ENCODE assay signal across 8 mouse cellular contexts in the genomic region with DNA sequence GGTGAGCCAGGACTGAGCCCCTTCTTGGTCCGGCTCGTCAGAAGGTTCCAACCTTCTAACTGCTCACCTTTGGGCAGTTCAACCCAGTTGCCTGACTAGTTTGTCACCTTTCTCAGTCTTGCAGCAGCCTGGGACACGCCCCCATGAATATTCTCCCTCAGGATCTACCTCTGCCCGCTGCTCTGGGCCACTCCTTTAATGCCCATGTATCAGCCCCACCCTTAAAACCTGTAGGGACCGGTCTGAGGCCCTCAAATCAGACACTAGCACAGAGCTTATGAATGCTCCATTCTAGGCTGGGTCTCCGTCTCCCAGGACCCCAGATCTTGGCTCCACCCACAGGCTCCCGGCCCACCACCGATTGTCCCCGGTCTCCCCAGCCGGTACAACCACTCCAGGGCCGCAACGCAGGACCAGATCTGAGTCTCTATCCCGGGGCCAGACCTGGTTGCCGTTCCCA. TPM values are rescaled to one million over a fixed set of nuclear protein-coding genes. Genes with fewer than 3 reads are reported as not detected.
DNase-seq lines count a peak whose midpoint lies in the region; ATAC-seq and TF ChIP-seq lines count a peak whose summit lies in the region.

No protein-coding gene starts in this region.

- peak overlapping the region; percentile 66 for H3K9ac ChIP-seq in limb, embryonic 12.5 days (replicated peaks)
- H3K9ac ChIP-seq in neural tube, embryonic 12.5 days = peak overlapping the region; percentile 69

- DNase-seq in testis, postnatal 14 days (ENCODE audit: low spot score) = no peak
- DNase-seq in forebrain, embryonic 10.5 days (ENCODE audit: extremely low spot score, low spot score) = no peak
- no peak for DNase-seq in adrenal gland, adult (ENCODE audit: inconsistent age in 2 of 2, low spot score in 1 of 2)
- DNase-seq in left cerebral cortex, adult 18-20 months (ENCODE audit: low spot score in 2 of 2) = no peak

- H3K27me3 ChIP-seq in testis, adult 2 months (ENCODE audit: control insufficient read depth, insufficient read depth, low read length) = no peaks in the 10 kb centered on the region
- no peaks in the 10 kb centered on the region for H3K27me3 ChIP-seq in forebrain, embryonic 10.5 days (ENCODE audit: poor library complexity, severe bottlenecking)
- no peaks in the 10 kb centered on the region for H3K27me3 ChIP-seq in limb, embryonic 12.5 days
- H3K27me3 ChIP-seq in neural tube, embryonic 12.5 days (replicated peaks) = no peaks in the 10 kb centered on the region

- no peak for TF ChIP-seq POLR2A in testis, adult 2 months (IDR thresholded peaks at IDR 0.05; ENCODE audit: control insufficient read depth, low read depth, low read length)

- no peaks in the 10 kb centered on the region for H3K9me3 ChIP-seq in forebrain, embryonic 10.5 days
- no peaks in the 10 kb centered on the region for H3K9me3 ChIP-seq in limb, embryonic 12.5 days
- no peaks in the 10 kb centered on the region for H3K9me3 ChIP-seq in neural tube, embryonic 12.5 days

- H3K36me3 ChIP-seq in testis, adult 2 months (ENCODE audit: control insufficient read depth, insufficient read depth, low read length) = peaks cover 4% of the 10 kb centered on the region
- peaks cover 52% of the 10 kb centered on the region for H3K36me3 ChIP-seq in forebrain, embryonic 10.5 days (replicated peaks)
- H3K36me3 ChIP-seq in limb, embryonic 12.5 days = peaks cover 48% of the 10 kb centered on the region
- peaks cover 42% of the 10 kb centered on the region for H3K36me3 ChIP-seq in neural tube, embryonic 12.5 days

- H3K4me1 ChIP-seq in testis, adult 2 months (ENCODE audit: control insufficient read depth, insufficient read depth, low read length) = peaks cover 23% of the 10 kb centered on the region
- peaks cover 60% of the 10 kb centered on the region for H3K4me1 ChIP-seq in forebrain, embryonic 10.5 days
- peaks cover 41% of the 10 kb centered on the region for H3K4me1 ChIP-seq in limb, embryonic 12.5 days (replicated peaks)
- H3K4me1 ChIP-seq in neural tube, embryonic 12.5 days = peaks cover 45% of the 10 kb centered on the region

- peak overlapping the region; percentile 75 for H3K27ac ChIP-seq in testis, adult 2 months (ENCODE audit: control insufficient read depth, insufficient read depth, low read depth, low read length)
- peak overlapping the region; percentile 90 for H3K27ac ChIP-seq in forebrain, embryonic 10.5 days
- H3K27ac ChIP-seq in limb, embryonic 12.5 days = peak overlapping the region; percentile 62
- H3K27ac ChIP-seq in neural tube, embryonic 12.5 days = no peak overlapping the region

- peak overlapping the region; percentile 94 for H3K4me2 ChIP-seq in limb, embryonic 12.5 days
- peak overlapping the region; percentile 93 for H3K4me2 ChIP-seq in neural tube, embryonic 12.5 days (replicated peaks)

- no peak; the same call in 1 of the 2 replicates for ATAC-seq in limb, embryonic 12.5 days (ENCODE audit: insufficient number of reproducible peaks, insufficient read depth, low FRiP score, low TSS enrichment, low read depth)
- ATAC-seq in neural tube, embryonic 12.5 days (ENCODE audit: low FRiP score, low read depth) = peak; percentile 17; the same call in 1 of the 2 replicates
- no peak for ATAC-seq in megakaryocyte progenitor cell, adult 5-6 weeks (replicated peaks; ENCODE audit: poor library complexity)

- TF ChIP-seq CTCF in testis, adult 2 months (IDR thresholded peaks at IDR 0.05; ENCODE audit: control insufficient read depth, insufficient read depth, insufficient replicate concordance, low read depth, low read length) = no peak

- H3K4me3 ChIP-seq in testis, adult 2 months (ENCODE audit: control insufficient read depth, low read depth, low read length) = peak overlapping the region; percentile 94
- H3K4me3 ChIP-seq in forebrain, embryonic 10.5 days = peak overlapping the region; percentile 96
- peak overlapping the region; percentile 70 for H3K4me3 ChIP-seq in limb, embryonic 12.5 days (replicated peaks)
- peak overlapping the region; percentile 74 for H3K4me3 ChIP-seq in neural tube, embryonic 12.5 days

- 12% methylated on average over 14 of the region's 14 CpGs for WGBS in forebrain, embryonic 10.5 days
- 8% methylated on average over 14 of the region's 14 CpGs for WGBS in limb, embryonic 12.5 days
- 10% methylated on average over 14 of the region's 14 CpGs for WGBS in neural tube, embryonic 12.5 days

RNA-seq across cellular contexts. Expression of a gene that starts 0.6 kb away (rescaled TPM):
- 517 and 652 TPM in 2 replicates for polyA plus RNA-seq in testis, adult 2 months (2012; rRNA removed)
- 1,181 and 1,186 TPM in 2 replicates for polyA plus RNA-seq in forebrain, embryonic 10.5 days (2016; fragmentation: Nextera tagmentation; extraction: Ambion mirVana)
- 990 and 1,038 TPM in 2 replicates for polyA plus RNA-seq in limb, embryonic 12.5 days (2016; fragmentation: Nextera tagmentation; extraction: Ambion mirVana)
- 665 and 700 TPM in 2 replicates for polyA plus RNA-seq in neural tube, embryonic 12.5 days (2016; fragmentation: Nextera tagmentation; extraction: Ambion mirVana)
- total RNA-seq in left cerebral cortex, adult 18-20 months (2021) = 100 to 1,000 TPM; 331 to 369 TPM
- 1,825 and 1,988 TPM in 2 replicates for total RNA-seq in megakaryocyte progenitor cell, adult 5-6 weeks (2015)
- 1,777 and 2,306 TPM in 2 replicates for total RNA-seq in megakaryocyte progenitor cell, adult 5-6 weeks (2017)

RNA-seq across cellular contexts. Expression of a gene that starts 3.1 kb away (rescaled TPM):
- 33.4 and 34.6 TPM in 2 replicates for polyA plus RNA-seq in testis, adult 2 months (2012; rRNA removed)
- 34.0 and 36.6 TPM in 2 replicates for polyA plus RNA-seq in forebrain, embryonic 10.5 days (2016; fragmentation: Nextera tagmentation; extraction: Ambion mirVana)
- polyA plus RNA-seq in limb, embryonic 12.5 days (2016; fragmentation: Nextera tagmentation; extraction: Ambion mirVana) = 32.5 TPM in 2 replicates
- polyA plus RNA-seq in neural tube, embryonic 12.5 days (2016; fragmentation: Nextera tagmentation; extraction: Ambion mirVana) = 28.0 and 29.0 TPM in 2 replicates
- total RNA-seq in left cerebral cortex, adult 18-20 months (2021) = 10 to 100 TPM; 32.3 to 33.0 TPM
- 10.6 and 14.5 TPM in 2 replicates for total RNA-seq in megakaryocyte progenitor cell, adult 5-6 weeks (2015)
- total RNA-seq in megakaryocyte progenitor cell, adult 5-6 weeks (2017) = 9.8 and 10.2 TPM in 2 replicates

RNA-seq across cellular contexts. Expression of a gene that starts 6.4 kb away (rescaled TPM):
- polyA plus RNA-seq in testis, adult 2 months (2012; rRNA removed) = 145 and 176 TPM in 2 replicates
- polyA plus RNA-seq in forebrain, embryonic 10.5 days (2016; fragmentation: Nextera tagmentation; extraction: Ambion mirVana) = 2.6 and 3.3 TPM in 2 replicates
- 1.0 and 1.3 TPM in 2 replicates for polyA plus RNA-seq in limb, embryonic 12.5 days (2016; fragmentation: Nextera tagmentation; extraction: Ambion mirVana)
- polyA plus RNA-seq in neural tube, embryonic 12.5 days (2016; fragmentation: Nextera tagmentation; extraction: Ambion mirVana) = 0.94 and 1.00 TPM in 2 replicates
- under 1 TPM in 1 of 2 experiments, not detected in 1; 0.21 TPM for total RNA-seq in left cerebral cortex, adult 18-20 months (2021)
- total RNA-seq in megakaryocyte progenitor cell, adult 5-6 weeks (2015) = 0.54 and 0.78 TPM in 2 replicates
- total RNA-seq in megakaryocyte progenitor cell, adult 5-6 weeks (2017) = 0.37 and 0.51 TPM in 2 replicates

RNA-seq across cellular contexts. Expression of a gene that starts 9.8 kb away (rescaled TPM):
- 11.2 and 12.9 TPM in 2 replicates for polyA plus RNA-seq in testis, adult 2 months (2012; rRNA removed)
- 2.6 and 2.7 TPM in 2 replicates for polyA plus RNA-seq in forebrain, embryonic 10.5 days (2016; fragmentation: Nextera tagmentation; extraction: Ambion mirVana)
- polyA plus RNA-seq in limb, embryonic 12.5 days (2016; fragmentation: Nextera tagmentation; extraction: Ambion mirVana) = 6.4 and 8.5 TPM in 2 replicates
- 4.1 TPM in 2 replicates for polyA plus RNA-seq in neural tube, embryonic 12.5 days (2016; fragmentation: Nextera tagmentation; extraction: Ambion mirVana)
- 10 to 100 TPM; 63.1 to 84.6 TPM for total RNA-seq in left cerebral cortex, adult 18-20 months (2021)
- total RNA-seq in megakaryocyte progenitor cell, adult 5-6 weeks (2015) = 3.6 and 5.6 TPM in 2 replicates
- 6.2 and 7.2 TPM in 2 replicates for total RNA-seq in megakaryocyte progenitor cell, adult 5-6 weeks (2017)

RNA-seq across cellular contexts. Expression of a gene that starts 11.0 kb away (rescaled TPM):
- polyA plus RNA-seq in testis, adult 2 months (2012; rRNA removed) = 589 and 614 TPM in 2 replicates
- 0.50 TPM in 1 of 2 replicates, not detected in the other for polyA plus RNA-seq in forebrain, embryonic 10.5 days (2016; fragmentation: Nextera tagmentation; extraction: Ambion mirVana)
- polyA plus RNA-seq in limb, embryonic 12.5 days (2016; fragmentation: Nextera tagmentation; extraction: Ambion mirVana) = not detected in 2 replicates
- polyA plus RNA-seq in neural tube, embryonic 12.5 days (2016; fragmentation: Nextera tagmentation; extraction: Ambion mirVana) = not detected in 2 replicates
- total RNA-seq in left cerebral cortex, adult 18-20 months (2021) = not detected
- total RNA-seq in megakaryocyte progenitor cell, adult 5-6 weeks (2015) = not detected in 2 replicates
- not detected in 2 replicates for total RNA-seq in megakaryocyte progenitor cell, adult 5-6 weeks (2017)

Comparison
In these comparisons a context has a peak if more than half of its experiments do, and no peak if none do; other contexts are left out.
1. RNA of a gene that starts 6.4 kb away (polyA plus RNA-seq): 145 to 176 TPM in testis, adult 2 months; 2.6 to 3.3 TPM in forebrain, embryonic 10.5 days, 1.0 to 1.3 TPM in limb, embryonic 12.5 days and 0.94 to 1.00 TPM in neural tube, embryonic 12.5 days; every median in the first group is over 10 times any median in the second.
2. Peak in every context shown above with its lines, with median percentiles within 50 percentile points of each other: H3K4me3 ChIP-seq.